Mouse (Mus musculus) liver, embryonic 11.5 days (tissue): ENCODE measurements around the gene N4bp3. TPM values are rescaled to one million over a fixed set of nuclear protein-coding genes. Genes with fewer than 3 reads are reported as not detected.
A peak's percentile ranks its signal among the peaks of the same experiment; 100 is the strongest.
"Not testable (repeated sequence)": the region's sequence is repeated elsewhere in the genome, so short reads cannot be mapped to it uniquely, and the experiment has no call there.

ENCODE experiments used
- ATAC-seq: fragments of 200-750 bp; cut with Nextera tagmentation; replicated peaks from 2 replicates; pipeline ENCODE4 v1.8.0; 2017; ENCODE audit warnings: moderate number of reproducible peaks, mild to moderate bottlenecking, moderate TSS enrichment, moderate library complexity; ENCODE audit not compliant: low FRiP score
- DNase-seq: peaks from one replicate; pipeline ENCODE4 v3.0.0-alpha.2; 2017; ENCODE audit warnings: low spot score
- H3K27ac ChIP-seq: fragments of 300-500 bp; sonication (generic); 2 replicates; pipeline ENCODE4 v1.5.1; 2014; ENCODE audit warnings: mild to moderate bottlenecking, low read depth, low read length, control low read depth
- H3K27me3 ChIP-seq: fragments of 300-500 bp; sonication (generic); replicated peaks from 2 replicates; pipeline ENCODE4 v1.6.1; 2014; ENCODE audit warnings: low read length, mixed read lengths; ENCODE audit not compliant: control insufficient read depth, insufficient read depth
- H3K36me3 ChIP-seq: fragments of 300-500 bp; sonication (generic); 2 replicates; pipeline ENCODE4 v1.6.1; 2014; ENCODE audit warnings: mild to moderate bottlenecking, low read length, moderate library complexity, mixed read lengths; ENCODE audit not compliant: control insufficient read depth, insufficient read depth
- H3K4me1 ChIP-seq: fragments of 300-500 bp; sonication (generic); replicated peaks from 2 replicates; pipeline ENCODE4 v1.6.1; 2014; ENCODE audit warnings: low read length, mixed read lengths; ENCODE audit not compliant: control insufficient read depth, insufficient read depth
- H3K4me2 ChIP-seq: fragments of 300-500 bp; sonication (generic); 2 replicates; pipeline ENCODE4 v1.6.1; 2014; ENCODE audit warnings: mild to moderate bottlenecking, control low read depth, moderate library complexity
- H3K4me3 ChIP-seq: fragments of 300-500 bp; sonication (generic); 2 replicates; pipeline ENCODE4 v1.5.1; 2014; ENCODE audit warnings: low read depth, low read length, control low read depth
- H3K9ac ChIP-seq: fragments of 300-500 bp; sonication (generic); 2 replicates; pipeline ENCODE4 v1.6.1; 2014; ENCODE audit warnings: low read depth, low read length, control low read depth
- H3K9me3 ChIP-seq: fragments of 300-500 bp; sonication (generic); 2 replicates; pipeline ENCODE4 v1.6.1; 2016; ENCODE audit warnings: low read length, inconsistent platforms, mixed read lengths; ENCODE audit not compliant: control insufficient read depth
- WGBS: fragments of 180-500 bp; shearing (Covaris S2); extraction: QIAGEN DNeasy Blood & Tissue Kit; methylation state at CpG from one replicate; pipeline ENCODE4 v1.1.7; 2014; 5-methylcytosine and 5-hydroxymethylcytosine counted together
- polyA plus RNA-seq: library from polyadenylated mRNA; unstranded; fragments of >200 nt; fragmentation: Nextera tagmentation; extraction: Ambion mirVana; gene quantifications from 2 replicates; pipeline ENCODE4 v1.2.1, GENCODE M21; 2014

Gene N4bp3
- polyA plus RNA-seq, 1 experiment from 2014 or later, result 7.2 TPM

DNA sequence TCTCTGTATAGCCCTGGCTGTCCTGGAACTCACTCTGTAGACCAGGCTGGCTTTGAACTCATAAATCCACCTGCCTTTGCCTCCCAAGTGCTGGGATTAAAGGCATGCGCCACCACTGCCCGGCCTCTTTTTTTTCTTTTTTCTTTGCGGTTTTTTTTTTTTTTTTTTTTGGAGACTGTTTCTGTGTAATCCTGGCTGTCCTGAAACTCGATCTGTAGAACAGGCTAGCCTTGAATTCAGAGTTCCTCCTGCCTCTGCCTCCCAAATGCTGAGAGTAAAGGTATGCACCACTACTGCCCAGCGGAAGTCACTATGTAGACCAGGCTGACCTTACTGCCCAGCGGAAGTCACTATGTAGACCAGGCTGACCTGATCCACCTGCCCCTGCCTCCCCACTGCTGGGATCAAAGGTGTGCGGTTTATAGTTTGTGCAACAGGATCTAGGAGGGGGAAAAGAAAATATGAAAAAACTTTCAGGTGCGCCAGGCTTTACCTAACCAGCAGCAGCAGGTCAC lies 31.7 kb downstream of the N4bp3 start:
- WGBS, result 35% methylated on average over 8 of the region's 8 CpGs
- H3K27ac ChIP-seq, result 0 out of 2 replicates have a peak overlapping the region, but pooled peaks have one; percentile 28
- ATAC-seq, result peak; percentile 30

DNA sequence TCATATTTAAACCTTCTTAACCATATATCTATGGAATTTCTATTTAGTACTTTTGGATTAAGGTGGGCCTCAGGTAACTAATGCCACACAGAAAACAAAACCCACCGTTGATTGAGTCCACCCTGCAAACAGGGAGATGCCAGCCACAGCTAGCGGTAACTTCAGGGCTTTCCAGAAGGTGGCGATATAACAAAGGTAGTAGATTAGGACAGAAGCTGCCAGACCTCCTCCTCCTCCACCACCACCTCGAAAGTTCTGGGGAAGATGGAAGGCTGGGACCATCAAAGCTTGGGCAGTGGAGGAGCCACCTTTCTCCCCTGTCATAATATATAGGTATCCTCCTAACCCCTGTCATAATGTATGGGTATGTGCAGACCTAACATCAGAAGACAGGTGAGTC lies 32.9 kb downstream of the N4bp3 start:
- no peak for DNase-seq
- Histone ChIP-seq H3K4me1 (peaks cover 21% of the 10 kb centered on the region), H3K4me3 (no peak overlapping the region), H3K27me3 (no peaks in the 10 kb centered on the region), H3K9me3 (no peaks in the 10 kb centered on the region), H3K36me3 (peaks cover 11% of the 10 kb centered on the region; the same call in 1 of the 2 replicates), H3K4me2 (no peak overlapping the region), H3K9ac (no peak overlapping the region), H3K27ac (no peak overlapping the region)
- ATAC-seq, result no peak
- 4% methylated on average over 4 of the region's 4 CpGs for WGBS

More for the DNA sequence above, 31.7 kb downstream of the N4bp3 start:
- H3K4me2 ChIP-seq, result peak overlapping the region; percentile 90
- H3K4me1 ChIP-seq, result peaks cover 21% of the 10 kb centered on the region
- DNase-seq, result no peak
- H3K9me3 ChIP-seq, result no peaks in the 10 kb centered on the region
- no peaks in the 10 kb centered on the region for H3K27me3 ChIP-seq
- peak overlapping the region; percentile 44; the same call in 1 of the 2 replicates for H3K9ac ChIP-seq
- H3K36me3 ChIP-seq, result peaks cover 24% of the 10 kb centered on the region
- peak overlapping the region; percentile 80 for H3K4me3 ChIP-seq

DNA sequence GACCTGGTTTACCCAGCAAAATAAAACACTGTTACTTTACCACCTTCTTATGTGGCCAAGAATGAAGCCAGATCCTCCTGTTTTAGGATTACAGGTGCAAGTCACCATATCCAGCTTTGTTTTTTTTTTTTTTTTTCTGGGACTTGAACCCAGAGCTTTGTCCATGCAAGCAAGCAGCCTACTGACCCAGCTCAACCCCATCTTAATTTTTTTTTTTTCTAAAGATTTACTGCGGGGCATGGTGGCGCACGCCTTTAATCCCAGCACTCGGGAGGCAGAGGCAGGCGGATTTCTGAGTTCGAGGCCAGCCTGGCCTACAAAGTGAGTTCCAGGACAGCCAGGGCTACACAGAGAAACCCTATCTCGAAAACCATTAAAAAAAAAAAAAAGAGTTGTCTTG lies 34.5 kb downstream of the N4bp3 start:
- H3K9me3 ChIP-seq, DNase-seq, H3K27me3 ChIP-seq, H3K36me3 ChIP-seq, ATAC-seq: not testable (repeated sequence)
- peak overlapping the region; percentile 71 for H3K9ac ChIP-seq
- peak overlapping the region; percentile 33; the same call in 1 of the 2 replicates for H3K4me3 ChIP-seq
- peak overlapping the region; percentile 63 for H3K4me2 ChIP-seq
- 86% methylated on average over 7 of the region's 7 CpGs for WGBS
- H3K27ac ChIP-seq, result peak overlapping the region; percentile 77
- peaks cover 15% of the 10 kb centered on the region for H3K4me1 ChIP-seq

DNA sequence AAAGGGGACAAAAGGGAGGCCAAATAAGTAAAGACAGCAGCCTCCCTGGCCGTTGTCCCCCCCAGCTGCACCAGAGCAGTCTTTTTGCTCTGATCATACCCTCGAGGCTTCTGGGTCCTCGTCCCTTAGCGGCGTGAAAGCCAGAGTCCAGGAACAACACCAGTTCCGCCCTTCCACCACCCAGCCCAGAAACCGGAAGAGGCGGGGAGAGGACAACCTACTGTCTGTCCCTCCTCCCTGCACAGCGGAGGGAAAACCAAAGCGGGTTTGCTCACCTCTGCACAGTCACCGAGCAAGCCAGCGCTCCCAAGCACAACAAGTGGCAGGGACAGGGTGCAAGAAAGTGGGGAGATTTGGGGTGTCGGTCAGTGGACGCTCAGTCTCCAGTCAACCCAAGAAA lies 35.0 kb downstream of the N4bp3 start:
- H3K4me3 ChIP-seq, result peak overlapping the region; percentile 33
- peak overlapping the region; percentile 63 for H3K4me2 ChIP-seq
- no peaks in the 10 kb centered on the region for H3K9me3 ChIP-seq
- no peaks in the 10 kb centered on the region for H3K27me3 ChIP-seq
- H3K27ac ChIP-seq, result peak overlapping the region; percentile 77
- peaks cover 10% of the 10 kb centered on the region for H3K4me1 ChIP-seq
- under 1% methylated on average over 14 of the region's 14 CpGs for WGBS
- ATAC-seq (peak; percentile 83), DNase-seq (peak; percentile 83)
- peak overlapping the region; percentile 71 for H3K9ac ChIP-seq
- no peaks in the 10 kb centered on the region for H3K36me3 ChIP-seq

DNA sequence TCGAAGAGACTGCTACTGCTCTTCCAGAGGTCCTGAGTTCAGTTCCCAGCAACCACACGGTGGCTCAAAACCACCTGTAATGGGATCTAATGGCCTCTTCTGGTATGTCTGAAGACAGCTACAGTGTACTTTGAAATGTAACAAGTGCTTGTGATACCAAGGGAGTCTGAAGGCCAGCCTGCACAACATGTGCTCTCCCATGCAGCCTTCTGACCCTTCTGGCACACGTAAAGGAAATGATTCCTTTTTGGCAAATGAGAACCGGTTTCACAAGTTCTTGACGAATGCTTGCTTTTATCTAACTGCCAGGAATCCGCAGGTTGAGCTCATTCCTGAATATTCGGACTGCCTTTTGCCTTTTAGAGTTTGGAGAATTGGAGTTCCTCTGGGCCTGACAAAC lies 35.5 kb downstream of the N4bp3 start:
- H3K4me1 ChIP-seq, result peaks cover 9% of the 10 kb centered on the region
- 37% methylated on average over 7 of the region's 7 CpGs for WGBS

DNA sequence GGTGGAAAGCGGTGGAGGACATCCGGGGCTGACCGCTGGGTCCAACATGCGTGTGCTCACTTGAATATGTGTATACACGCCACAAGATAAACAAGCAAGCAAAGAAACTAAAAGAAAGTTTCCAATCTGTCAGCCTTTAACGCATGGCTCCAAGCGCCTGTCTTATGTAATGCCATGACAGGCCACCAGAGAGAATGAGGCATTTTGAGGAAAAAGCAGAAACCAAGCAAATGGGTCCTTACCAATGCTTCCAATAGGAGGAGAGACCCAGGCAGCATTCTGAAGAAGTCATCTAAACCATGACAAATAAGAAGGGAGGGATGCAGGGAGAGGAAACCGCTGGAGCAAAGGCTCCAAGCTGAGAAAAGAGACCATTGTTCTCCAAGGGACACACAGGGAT lies 36.4 kb downstream of the N4bp3 start:
- H3K27me3 ChIP-seq, result no peaks in the 10 kb centered on the region
- no peaks in the 10 kb centered on the region for H3K9me3 ChIP-seq
- H3K4me1 ChIP-seq, result peaks cover 14% of the 10 kb centered on the region
- ATAC-seq, result no peak
- no peak overlapping the region for H3K27ac ChIP-seq
- WGBS, result 87% methylated on average over 8 of the region's 8 CpGs
- no peak overlapping the region for H3K4me3 ChIP-seq
- no peak for DNase-seq
- no peak overlapping the region for H3K9ac ChIP-seq
- no peak overlapping the region for H3K4me2 ChIP-seq
- H3K36me3 ChIP-seq, result no peaks in the 10 kb centered on the region

More for the DNA sequence above, 35.5 kb downstream of the N4bp3 start:
- Histone ChIP-seq H3K27me3 (no peaks in the 10 kb centered on the region), H3K9ac (peak overlapping the region; percentile 71), H3K4me3 (peak overlapping the region; percentile 33), H3K9me3 (no peaks in the 10 kb centered on the region), H3K27ac (peak overlapping the region; percentile 77), H3K36me3 (no peaks in the 10 kb centered on the region), H3K4me2 (peak overlapping the region; percentile 63)
- DNase-seq, result no peak
- ATAC-seq, result no peak

DNA sequence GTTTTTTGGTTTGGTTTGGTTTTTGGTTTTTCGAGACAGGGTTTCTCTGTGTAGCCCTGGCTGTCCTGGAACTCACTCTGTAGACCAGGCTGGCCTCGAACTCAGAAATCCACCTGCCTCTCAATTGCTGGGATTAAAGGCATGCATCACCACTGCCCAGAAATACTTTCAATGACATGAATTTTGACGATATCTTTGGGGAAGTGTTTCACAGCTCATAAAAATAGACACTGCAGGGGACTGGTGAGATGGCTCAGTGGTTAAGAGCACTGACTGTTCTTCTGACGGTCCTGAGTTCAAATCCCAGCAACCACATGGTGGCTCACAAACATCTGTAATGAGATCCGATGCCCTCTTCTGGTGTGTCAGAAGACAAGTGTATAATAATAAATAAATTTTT lies 40.7 kb downstream of the N4bp3 start:
- WGBS, result 66% methylated on average over 5 of the region's 5 CpGs
- H3K9ac ChIP-seq, H3K9me3 ChIP-seq, H3K27me3 ChIP-seq, DNase-seq, H3K36me3 ChIP-seq, H3K4me3 ChIP-seq, ATAC-seq: not testable (repeated sequence)
- peak overlapping the region; percentile 98 for H3K27ac ChIP-seq
- H3K4me2 ChIP-seq, result peak overlapping the region; percentile 60
- peaks cover 23% of the 10 kb centered on the region for H3K4me1 ChIP-seq

DNA sequence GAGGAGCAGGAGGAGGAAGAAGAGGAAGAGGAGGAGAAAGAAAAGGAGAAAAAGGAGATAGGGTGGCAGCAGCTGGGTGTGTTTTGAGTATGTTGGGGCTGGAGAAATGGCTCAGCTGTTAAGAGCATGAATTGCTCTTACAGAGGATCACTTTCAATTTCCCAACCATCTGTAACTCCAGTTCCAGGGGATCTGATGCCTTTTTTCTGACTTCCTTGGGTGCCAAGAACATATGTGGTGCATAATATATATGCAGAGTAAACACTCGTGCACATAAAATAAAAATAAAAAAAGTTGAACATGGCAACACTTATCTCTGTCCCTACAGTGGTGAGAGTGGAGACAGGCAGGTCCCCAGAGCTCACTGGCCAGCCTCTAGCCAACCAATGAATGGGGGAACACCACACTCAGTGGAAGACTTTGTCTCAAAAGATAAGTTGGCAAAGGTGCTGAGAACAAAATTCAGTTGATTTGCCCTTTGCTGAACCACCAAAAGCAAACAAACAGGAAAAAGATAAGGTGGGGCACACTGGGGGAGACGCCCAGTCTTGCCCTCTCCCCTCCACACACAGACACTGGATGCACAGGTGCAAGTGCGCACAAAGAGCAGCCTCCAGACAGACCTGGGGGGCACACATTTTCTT lies 41.3 kb downstream of the N4bp3 start:
- Histone ChIP-seq H3K27me3 (no peaks in the 10 kb centered on the region), H3K4me1 (peaks cover 27% of the 10 kb centered on the region), H3K36me3 (peaks cover 10% of the 10 kb centered on the region), H3K9me3 (no peaks in the 10 kb centered on the region), H3K27ac (peak overlapping the region; percentile 98), H3K4me3 (peak overlapping the region; percentile 27), H3K9ac (peak overlapping the region; percentile 46), H3K4me2 (peak overlapping the region; percentile 60)
- DNase-seq (no peak), ATAC-seq (peak; percentile 71)
- 36% methylated on average over 3 of the region's 3 CpGs for WGBS
